Mouse (Mus musculus): ENCODE measurements around the gene Msh5. TPM values are rescaled to one million over a fixed set of nuclear protein-coding genes. Genes with fewer than 3 reads are reported as not detected.
"Not testable (repeated sequence)": the region's sequence is repeated elsewhere in the genome, so short reads cannot be mapped to it uniquely, and the experiment has no call there.

Msh5 gene
- total and polyA plus RNA-seq, 3 experiments: 26.3 to 29.0 TPM; not detected in 1

DNA sequence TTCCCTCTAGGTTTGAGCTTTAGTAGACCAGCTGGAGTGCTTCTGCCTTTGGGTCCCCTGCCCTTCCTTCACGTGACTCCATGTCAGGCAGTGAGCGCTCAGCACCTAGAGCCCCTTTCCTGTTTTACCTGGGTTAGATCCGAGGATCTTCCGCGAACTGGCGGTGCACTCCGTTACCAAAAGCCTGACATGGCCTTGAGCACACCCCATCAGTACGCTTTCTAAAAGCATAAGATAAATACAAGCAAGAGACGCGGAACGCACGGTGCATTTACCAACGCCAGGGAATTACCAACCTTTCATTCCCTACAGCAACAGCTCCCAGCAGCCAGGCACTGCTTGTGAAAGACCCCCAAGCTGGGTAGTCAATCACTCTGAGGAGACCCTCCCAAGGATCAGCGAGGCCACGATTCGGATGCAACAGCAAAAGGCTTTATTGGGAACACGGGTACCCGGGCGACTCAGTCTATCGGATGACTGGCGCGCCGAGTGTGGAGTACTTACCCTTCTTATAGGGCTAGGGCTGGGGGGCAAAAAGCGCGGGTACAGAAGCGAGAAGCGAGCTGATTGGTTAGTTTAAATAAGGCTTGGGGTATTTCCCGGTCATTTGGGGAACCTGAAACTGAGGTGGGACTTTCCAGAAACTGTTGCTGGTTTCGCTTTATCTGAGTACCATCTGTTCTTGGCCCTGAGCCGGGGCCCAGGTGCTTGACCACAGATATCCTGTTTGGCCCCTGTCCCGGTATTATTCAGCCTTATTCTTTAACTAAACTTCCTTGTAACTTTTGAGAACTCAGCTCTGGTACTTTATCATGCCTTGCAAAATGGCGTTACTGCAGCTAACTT, 46.5 kb downstream of the Msh5 start:
- not testable (repeated sequence) for H3K27me3 ChIP-seq (ENCODE audit: control insufficient read depth in 1 of 2, insufficient read depth in 2 of 2, low read length in 2 of 2); H3K36me3 ChIP-seq (ENCODE audit: control insufficient read depth in 1 of 2, insufficient read depth in 2 of 2, low read length in 2 of 2)
- peak in 1 of 2 experiments; percentile 40; a peak in 2 of 4 replicates for TF ChIP-seq EP300 (IDR thresholded peaks at IDR 0.05; ENCODE audit: low read depth in 1 of 2, low read length in 2 of 2)
- peak; percentile 77 for TF ChIP-seq USF1 (IDR thresholded peaks at IDR 0.05; ENCODE audit: low read depth, low read length)
- peak; percentile 99 for TF ChIP-seq ZMIZ1 (IDR thresholded peaks at IDR 0.05; ENCODE audit: low read depth, low read length)
- 0 out of 2 replicates have a peak, but pooled peaks have one; percentile 2 for TF ChIP-seq GATA1 (IDR thresholded peaks at IDR 0.05; ENCODE audit: low read depth, low read length)
- peak; percentile 82 for TF ChIP-seq NELFE (IDR thresholded peaks at IDR 0.05; ENCODE audit: low read depth, low read length)
- peak; percentile 45; the same call in 1 of the 2 replicates for TF ChIP-seq SIN3A (IDR thresholded peaks at IDR 0.05; ENCODE audit: low read length)
- peak; percentile 77; the same call in 1 of the 2 replicates for TF ChIP-seq POLR2AphosphoS2 (IDR thresholded peaks at IDR 0.05; ENCODE audit: low read length)
- peak; percentile 42; the same call in 1 of the 2 replicates for TF ChIP-seq ETS1 (IDR thresholded peaks at IDR 0.05; ENCODE audit: low read depth, low read length)
- peak; percentile 77 to 85 for TF ChIP-seq POLR2A (IDR thresholded peaks at IDR 0.05; ENCODE audit: control insufficient read depth in 1 of 2, insufficient read depth in 1 of 2, low read depth in 1 of 2, low read length in 2 of 2, poor library complexity in 1 of 2)
- peak; percentile 38; the same call in 1 of the 2 replicates for TF ChIP-seq BHLHE40 (IDR thresholded peaks at IDR 0.05; ENCODE audit: borderline replicate concordance, low read depth, low read length)
- TF ChIP-seq TAL1 (IDR thresholded peaks at IDR 0.05; ENCODE audit: low read length): peak; percentile 60
- TF ChIP-seq TBP (IDR thresholded peaks at IDR 0.05; ENCODE audit: low read depth, low read length): peak; percentile 84
- peak; percentile 30; the same call in 1 of the 2 replicates for TF ChIP-seq MXI1 (IDR thresholded peaks at IDR 0.05; ENCODE audit: low read depth, low read length)

GRCm38 (mm10) chr17:34998526-34999430, 47.8 kb downstream of the Msh5 start:
- Histone ChIP-seq H3K9me3 (replicated peaks; ENCODE audit: insufficient read depth, low read length) (no peaks in the 10 kb centered on the region), H3K36me3 (ENCODE audit: control insufficient read depth in 1 of 2, insufficient read depth in 2 of 2, low read length in 2 of 2) (peaks cover 0 to 5% of the 10 kb centered on the region in 2 experiments; a peak in 3 of 4 replicates), H3K4me3 (ENCODE audit: control insufficient read depth in 1 of 2, insufficient read depth in 1 of 2, low read depth in 2 of 2, low read length in 2 of 2) (peak overlapping the region; percentile 70 to 86), H3K27me3 (ENCODE audit: control insufficient read depth in 1 of 2, insufficient read depth in 2 of 2, low read length in 2 of 2) (no peaks in the 10 kb centered on the region), H3K4me1 (ENCODE audit: control insufficient read depth in 1 of 2, insufficient read depth in 2 of 2, low read length in 2 of 2) (peaks cover 0 to 4% of the 10 kb centered on the region in 2 experiments; a peak in 1 of 4 replicates), H3K9ac (ENCODE audit: control insufficient read depth, low read depth, low read length, poor library complexity, severe bottlenecking) (peak overlapping the region; percentile 98), H3K79me2 (ENCODE audit: control insufficient read depth, insufficient read depth, low read length, poor library complexity) (peaks cover 63% of the 10 kb centered on the region), H3K27ac (ENCODE audit: control insufficient read depth, low read depth, low read length) (peak overlapping the region; percentile 99)
- peak; percentile 47 for DNase-seq (ENCODE audit: low read depth, low spot score)
- TF ChIP-seq TCF12 (IDR thresholded peaks at IDR 0.05; ENCODE audit: low read depth, low read length): no peak
- TF ChIP-seq MAFK (IDR thresholded peaks at IDR 0.05; ENCODE audit: borderline replicate concordance, low read depth, low read length): no peak
- no peak for TF ChIP-seq RCOR1 (IDR thresholded peaks at IDR 0.05; ENCODE audit: low read depth, low read length)
- no peak; the same call in 1 of the 2 replicates for TF ChIP-seq POLR2AphosphoS2 (IDR thresholded peaks at IDR 0.05; ENCODE audit: low read length)
- TF ChIP-seq POLR2A (IDR thresholded peaks at IDR 0.05; ENCODE audit: control insufficient read depth in 1 of 2, insufficient read depth in 1 of 2, low read depth in 1 of 2, low read length in 2 of 2, poor library complexity in 1 of 2): peak; percentile 16 to 56; a peak in 2 of 4 replicates
- 0 out of 2 replicates have a peak, but pooled peaks have one; percentile 4 for TF ChIP-seq ETS1 (IDR thresholded peaks at IDR 0.05; ENCODE audit: low read depth, low read length)
- TF ChIP-seq POLR2AphosphoS5 (IDR thresholded peaks at IDR 0.05; ENCODE audit: borderline replicate concordance, low read depth, low read length): no peak
- no peak for TF ChIP-seq UBTF (IDR thresholded peaks at IDR 0.05; ENCODE audit: borderline replicate concordance, insufficient read depth, low read depth, low read length)

More for the DNA sequence above, 46.5 kb downstream of the Msh5 start:
- Histone ChIP-seq H3K9ac (ENCODE audit: control insufficient read depth, low read depth, low read length, poor library complexity, severe bottlenecking) (peak overlapping the region; percentile 100), H3K4me3 (ENCODE audit: control insufficient read depth in 1 of 2, insufficient read depth in 1 of 2, low read depth in 2 of 2, low read length in 2 of 2) (peak overlapping the region; percentile 70 to 89), H3K27ac (ENCODE audit: control insufficient read depth, low read depth, low read length) (peak overlapping the region; percentile 99), H3K79me2 (ENCODE audit: control insufficient read depth, insufficient read depth, low read length, poor library complexity) (peaks cover 75% of the 10 kb centered on the region)
- not testable (repeated sequence) for H3K4me1 ChIP-seq (ENCODE audit: control insufficient read depth in 1 of 2, insufficient read depth in 2 of 2, low read length in 2 of 2); H3K9me3 ChIP-seq (replicated peaks; ENCODE audit: insufficient read depth, low read length)
- DNase-seq (ENCODE audit: low read depth, low spot score): peak; percentile 76

All from MEL (cell line).